Mouse (Mus musculus) bone marrow, adult 2 months (tissue): ENCODE data around the gene Sgsm3.

ENCODE experiments used
- CTCF ChIP-seq: fragments of 200-500 bp; IDR thresholded peaks from 2 replicates; pipeline ENCODE4 v1.5.1; 2011; ENCODE audit warnings: low read length, control low read depth; ENCODE audit not compliant: control insufficient read depth, insufficient read depth
- POLR2A ChIP-seq: fragments of 200-500 bp; IDR thresholded peaks from 2 replicates; pipeline ENCODE4 v1.6.1; 2011; ENCODE audit warnings: low read depth, mild to moderate bottlenecking, control low read depth, low read length, borderline replicate concordance; ENCODE audit not compliant: control insufficient read depth

- TF ChIP-seq CTCF (no peak), POLR2A (no peak)
Measured at GRCm38 (mm10) chr15:81007339-81007738, 29.8 kb downstream of the Sgsm3 start.
